Mouse (Mus musculus): ENCODE measurements around the gene Lrsam1. TPM values are rescaled to one million over a fixed set of nuclear protein-coding genes. Genes with fewer than 3 reads are reported as not detected.
A peak's percentile ranks its signal among the peaks of the same experiment; 100 is the strongest.
"Not testable (repeated sequence)": the region's sequence is repeated elsewhere in the genome, so short reads cannot be mapped to it uniquely, and the experiment has no call there.

Gene Lrsam1
- 2.3 and 4.1 TPM in 2 replicates for polyA plus RNA-seq (2011; ENCODE audit: insufficient read depth, insufficient read length, low replicate concordance, missing spikeins)

DNA sequence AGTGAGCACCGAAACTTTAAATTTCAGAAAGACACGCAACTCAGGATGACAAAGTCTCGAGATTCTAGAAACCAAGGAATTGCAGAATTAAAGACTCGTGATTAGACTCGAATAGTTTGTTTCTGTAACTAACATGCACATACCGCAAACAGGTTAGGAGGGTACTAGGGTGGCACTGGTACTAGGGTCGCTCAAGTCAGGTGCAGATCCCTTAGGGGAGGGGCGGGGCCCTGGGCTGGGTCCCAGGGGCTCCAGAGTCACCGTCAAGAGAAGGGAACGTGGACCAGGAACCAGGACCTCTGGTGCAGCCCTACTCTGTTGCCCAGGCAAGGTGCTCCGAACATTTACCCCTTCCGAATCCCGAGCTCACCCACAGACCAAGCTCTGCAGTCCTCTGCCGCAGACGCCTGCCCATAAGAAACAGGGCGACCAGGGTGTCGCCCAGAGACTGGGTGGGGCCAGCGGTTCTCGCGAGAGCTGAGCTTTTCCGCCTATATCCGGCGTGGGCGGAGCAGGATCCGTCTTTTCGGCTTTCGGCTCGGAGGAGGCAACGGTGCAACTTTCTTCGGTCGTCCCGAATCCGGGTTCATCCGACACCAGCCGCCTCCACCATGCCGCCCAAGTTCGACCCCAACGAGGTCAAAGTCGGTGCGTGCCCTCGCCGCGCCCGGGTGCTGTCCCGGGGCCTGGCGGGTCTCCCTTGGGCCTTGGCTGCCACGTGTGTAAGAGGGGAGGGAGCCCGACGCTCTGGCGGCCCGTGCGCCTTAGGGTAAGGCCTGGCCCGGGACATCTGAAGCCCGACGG, at the start of gene Lrsam1, which contains the start of gene Rpl12:
Lrsam1 (minus strand) TSS at position 423 of the 804 bp plus-strand sequence.
Rpl12 (plus strand) TSS at position 368 of the 804 bp plus-strand sequence.
- 3% methylated on average over 55 of the region's 55 CpGs for WGBS
- Histone ChIP-seq H3K4me1 (ENCODE audit: control insufficient read depth, insufficient read depth, low read length) (peaks cover 3% of the 10 kb centered on the region; the same call in 1 of the 2 replicates), H3K27ac (ENCODE audit: control insufficient read depth, insufficient read depth, low read depth, low read length, poor library complexity) (peak within 1 kb of the TSS; percentile 61), H3K4me3 (replicated peaks; ENCODE audit: control insufficient read depth, low read depth, low read length) (peak within 1 kb of the TSS; percentile 92)
- TF ChIP-seq CTCF (IDR thresholded peaks at IDR 0.05; ENCODE audit: control insufficient read depth, insufficient read depth, low read length) (no peak), POLR2A (IDR thresholded peaks at IDR 0.05; ENCODE audit: borderline replicate concordance, control insufficient read depth, low read depth, low read length) (peak; percentile 86; the same call in 1 of the 2 replicates)

GRCm38 (mm10) chr2:33009055-33009454, 47.6 kb upstream of the Lrsam1 start:
- H3K4me1 ChIP-seq (ENCODE audit: control insufficient read depth, insufficient read depth, low read length); H3K27ac ChIP-seq (ENCODE audit: control insufficient read depth, insufficient read depth, low read depth, low read length, poor library complexity); H3K4me3 ChIP-seq (replicated peaks; ENCODE audit: control insufficient read depth, low read depth, low read length): not testable (repeated sequence)
- 75% methylated on average over 4 of the region's 4 CpGs for WGBS

- Histone ChIP-seq H3K27ac (ENCODE audit: control insufficient read depth, insufficient read depth, low read depth, low read length, poor library complexity) (no peak overlapping the region), H3K4me3 (replicated peaks; ENCODE audit: control insufficient read depth, low read depth, low read length) (no peak overlapping the region), H3K4me1 (ENCODE audit: control insufficient read depth, insufficient read depth, low read length) (no peaks in the 10 kb centered on the region)
- TF ChIP-seq CTCF (IDR thresholded peaks at IDR 0.05; ENCODE audit: control insufficient read depth, insufficient read depth, low read length) (no peak), POLR2A (IDR thresholded peaks at IDR 0.05; ENCODE audit: borderline replicate concordance, control insufficient read depth, low read depth, low read length) (no peak)
- WGBS = 61% methylated on average over 5 of the region's 5 CpGs
Observed at GRCm38 (mm10) chr2:33005041-33005440, 43.6 kb upstream of the Lrsam1 start.

- TF ChIP-seq POLR2A (IDR thresholded peaks at IDR 0.05; ENCODE audit: borderline replicate concordance, control insufficient read depth, low read depth, low read length) = no peak
- no peak for TF ChIP-seq CTCF (IDR thresholded peaks at IDR 0.05; ENCODE audit: control insufficient read depth, insufficient read depth, low read length)
- 81% methylated on average over 7 of the region's 7 CpGs for WGBS
Observed at GRCm38 (mm10) chr2:33002144-33002543, 40.7 kb upstream of the Lrsam1 start.

GRCm38 (mm10) chr2:32999752-33000151, 38.3 kb upstream of the Lrsam1 start:
- H3K4me3 ChIP-seq (replicated peaks; ENCODE audit: control insufficient read depth, low read depth, low read length) = no peak overlapping the region
- 75% methylated on average over 2 of the region's 2 CpGs for WGBS
- H3K4me1 ChIP-seq (ENCODE audit: control insufficient read depth, insufficient read depth, low read length) = no peaks in the 10 kb centered on the region

More at GRCm38 (mm10) chr2:33002144-33002543, 40.7 kb upstream of the Lrsam1 start:
- Histone ChIP-seq H3K4me1 (ENCODE audit: control insufficient read depth, insufficient read depth, low read length) (no peaks in the 10 kb centered on the region), H3K27ac (ENCODE audit: control insufficient read depth, insufficient read depth, low read depth, low read length, poor library complexity) (no peak overlapping the region), H3K4me3 (replicated peaks; ENCODE audit: control insufficient read depth, low read depth, low read length) (no peak overlapping the region)

GRCm38 (mm10) chr2:32997792-32998191, 36.4 kb upstream of the Lrsam1 start:
- 78% methylated on average over 4 of the region's 4 CpGs for WGBS
- TF ChIP-seq CTCF (IDR thresholded peaks at IDR 0.05; ENCODE audit: control insufficient read depth, insufficient read depth, low read length) = no peak
- no peak for TF ChIP-seq POLR2A (IDR thresholded peaks at IDR 0.05; ENCODE audit: borderline replicate concordance, control insufficient read depth, low read depth, low read length)
- H3K4me1 ChIP-seq (ENCODE audit: control insufficient read depth, insufficient read depth, low read length) = no peaks in the 10 kb centered on the region
- no peak overlapping the region for H3K4me3 ChIP-seq (replicated peaks; ENCODE audit: control insufficient read depth, low read depth, low read length)
- no peak overlapping the region for H3K27ac ChIP-seq (ENCODE audit: control insufficient read depth, insufficient read depth, low read depth, low read length, poor library complexity)

More at GRCm38 (mm10) chr2:32999752-33000151, 38.3 kb upstream of the Lrsam1 start:
- no peak overlapping the region for H3K27ac ChIP-seq (ENCODE audit: control insufficient read depth, insufficient read depth, low read depth, low read length, poor library complexity)
- TF ChIP-seq CTCF (IDR thresholded peaks at IDR 0.05; ENCODE audit: control insufficient read depth, insufficient read depth, low read length) (no peak), POLR2A (IDR thresholded peaks at IDR 0.05; ENCODE audit: borderline replicate concordance, control insufficient read depth, low read depth, low read length) (no peak)

GRCm38 (mm10) chr2:32997081-32997480, 35.7 kb upstream of the Lrsam1 start:
- no peaks in the 10 kb centered on the region for H3K4me1 ChIP-seq (ENCODE audit: control insufficient read depth, insufficient read depth, low read length)
- WGBS = 74% methylated on average over 6 of the region's 6 CpGs

GRCm38 (mm10) chr2:32992130-32992529, 30.7 kb upstream of the Lrsam1 start:
- whole genome bisulfite sequencing = 8% methylated on average over 6 of the region's 6 CpGs

More at GRCm38 (mm10) chr2:32997081-32997480, 35.7 kb upstream of the Lrsam1 start:
- no peak overlapping the region for H3K4me3 ChIP-seq (replicated peaks; ENCODE audit: control insufficient read depth, low read depth, low read length)
- no peak for TF ChIP-seq POLR2A (IDR thresholded peaks at IDR 0.05; ENCODE audit: borderline replicate concordance, control insufficient read depth, low read depth, low read length)
- TF ChIP-seq CTCF (IDR thresholded peaks at IDR 0.05; ENCODE audit: control insufficient read depth, insufficient read depth, low read length) = no peak
- no peak overlapping the region for H3K27ac ChIP-seq (ENCODE audit: control insufficient read depth, insufficient read depth, low read depth, low read length, poor library complexity)

More at GRCm38 (mm10) chr2:32992130-32992529, 30.7 kb upstream of the Lrsam1 start:
- Histone ChIP-seq H3K27ac (ENCODE audit: control insufficient read depth, insufficient read depth, low read depth, low read length, poor library complexity) (no peak overlapping the region), H3K4me3 (replicated peaks; ENCODE audit: control insufficient read depth, low read depth, low read length) (no peak overlapping the region), H3K4me1 (ENCODE audit: control insufficient read depth, insufficient read depth, low read length) (no peaks in the 10 kb centered on the region)
- no peak for TF ChIP-seq CTCF (IDR thresholded peaks at IDR 0.05; ENCODE audit: control insufficient read depth, insufficient read depth, low read length)
- no peak for TF ChIP-seq POLR2A (IDR thresholded peaks at IDR 0.05; ENCODE audit: borderline replicate concordance, control insufficient read depth, low read depth, low read length)
